Mouse (Mus musculus): Measurements from ENCODE around the gene Srrd. TPM values are rescaled to one million over a fixed set of nuclear protein-coding genes. Genes with fewer than 3 reads are reported as not detected.

The Srrd gene
- total and polyA plus RNA-seq, 2 experiments from 2014 or later: 56.0 to 84.3 TPM

GRCm38 (mm10) chr5:112288193-112289141, 54.4 kb downstream of the Srrd start:
- DNase-seq (ENCODE audit: low spot score) (no peak), ATAC-seq (no peak)
- 88% methylated on average over 9 of the region's 9 CpGs for WGBS
- Histone ChIP-seq H3K4me3 (ENCODE audit: low read length) (no peak overlapping the region), H3K27me3 (ENCODE audit: insufficient read depth, low read length) (no peaks in the 10 kb centered on the region), H3K9ac (replicated peaks; ENCODE audit: low read length) (no peak overlapping the region), H3K4me2 (ENCODE audit: low read depth, low read length) (no peak overlapping the region), H3K9me3 (ENCODE audit: low read length) (no peaks in the 10 kb centered on the region), H3K27ac (no peak overlapping the region), H3K4me1 (ENCODE audit: insufficient read depth, low read length) (peaks cover 8% of the 10 kb centered on the region; the same call in 1 of the 2 replicates), H3K36me3 (ENCODE audit: insufficient read depth, low read length) (no peaks in the 10 kb centered on the region)
- TF ChIP-seq CTCF (IDR thresholded peaks at IDR 0.05; ENCODE audit: low read depth): no peak

- TF ChIP-seq CTCF (IDR thresholded peaks at IDR 0.05; ENCODE audit: low read depth): no peak
- peaks cover 8% of the 10 kb centered on the region; the same call in 1 of the 2 replicates for H3K4me1 ChIP-seq (ENCODE audit: insufficient read depth, low read length)
- WGBS: 86% methylated on average over 2 of the region's 2 CpGs
Measured at GRCm38 (mm10) chr5:112287652-112288051, 55.2 kb downstream of the Srrd start.

More at GRCm38 (mm10) chr5:112287652-112288051, 55.2 kb downstream of the Srrd start:
- H3K4me2 ChIP-seq (ENCODE audit: low read depth, low read length): no peak overlapping the region
- H3K4me3 ChIP-seq (ENCODE audit: low read length): no peak overlapping the region
- H3K9ac ChIP-seq (replicated peaks; ENCODE audit: low read length): no peak overlapping the region
- DNase-seq (ENCODE audit: low spot score) (no peak), ATAC-seq (no peak)
- no peak overlapping the region for H3K27ac ChIP-seq
- H3K9me3 ChIP-seq (ENCODE audit: low read length): no peaks in the 10 kb centered on the region
- H3K27me3 ChIP-seq (ENCODE audit: insufficient read depth, low read length): no peaks in the 10 kb centered on the region
- no peaks in the 10 kb centered on the region for H3K36me3 ChIP-seq (ENCODE audit: insufficient read depth, low read length)

Other genes with a start within 250 kb of the Srrd start
- 0.26 and 1.8 TPM in 2 replicates for gene Cryba4, start 90.5 kb downstream of the Srrd start, total RNA-seq (2014; rRNA removed)
- gene Cryba4, start 90.5 kb downstream of the Srrd start, polyA plus RNA-seq (2015; fragmentation: Nextera tagmentation; extraction: Ambion mirVana): 1.6 and 2.4 TPM in 2 replicates
- gene Crybb1, start 87.2 kb downstream of the Srrd start, total RNA-seq (2014; rRNA removed): 8.0 and 11.7 TPM in 2 replicates
- gene Crybb1, start 87.2 kb downstream of the Srrd start, polyA plus RNA-seq (2015; fragmentation: Nextera tagmentation; extraction: Ambion mirVana): 14.2 and 14.6 TPM in 2 replicates
- 46.9 and 57.0 TPM in 2 replicates for gene Tpst2, start 66.3 kb downstream of the Srrd start, total RNA-seq (2014; rRNA removed)
- 34.4 and 37.0 TPM in 2 replicates for gene Tpst2, start 66.3 kb downstream of the Srrd start, polyA plus RNA-seq (2015; fragmentation: Nextera tagmentation; extraction: Ambion mirVana)
- gene Tfip11, start 16.7 kb downstream of the Srrd start, total RNA-seq (2014; rRNA removed): 16.5 and 20.2 TPM in 2 replicates
- 24.3 and 24.4 TPM in 2 replicates for gene Tfip11, start 16.7 kb downstream of the Srrd start, polyA plus RNA-seq (2015; fragmentation: Nextera tagmentation; extraction: Ambion mirVana)
- gene Hps4, start within 50 bp of the Srrd start, total RNA-seq (2014; rRNA removed): 43.9 and 45.6 TPM in 2 replicates
- gene Hps4, start within 50 bp of the Srrd start, polyA plus RNA-seq (2015; fragmentation: Nextera tagmentation; extraction: Ambion mirVana): 32.7 and 33.6 TPM in 2 replicates
- gene Gm6583, start 13.0 kb upstream of the Srrd start, total RNA-seq (2014; rRNA removed): not detected in 2 replicates
- 0.06 TPM in 1 of 2 replicates, not detected in the other for gene Gm6583, start 13.0 kb upstream of the Srrd start, polyA plus RNA-seq (2015; fragmentation: Nextera tagmentation; extraction: Ambion mirVana)
- 143 and 164 TPM in 2 replicates for gene Asphd2, start 51.8 kb upstream of the Srrd start, total RNA-seq (2014; rRNA removed)
- 113 and 118 TPM in 2 replicates for gene Asphd2, start 51.8 kb upstream of the Srrd start, polyA plus RNA-seq (2015; fragmentation: Nextera tagmentation; extraction: Ambion mirVana)
- gene Gm6588, start 106.4 kb upstream of the Srrd start, total RNA-seq (2014; rRNA removed): not detected in 2 replicates
- 0.25 and 0.58 TPM in 2 replicates for gene Gm6588, start 106.4 kb upstream of the Srrd start, polyA plus RNA-seq (2015; fragmentation: Nextera tagmentation; extraction: Ambion mirVana)
- 80.1 and 93.5 TPM in 2 replicates for gene Sez6l, start 234.1 kb upstream of the Srrd start, total RNA-seq (2014; rRNA removed)
- gene Sez6l, start 234.1 kb upstream of the Srrd start, polyA plus RNA-seq (2015; fragmentation: Nextera tagmentation; extraction: Ambion mirVana): 39.5 and 43.5 TPM in 2 replicates

Measured in hindbrain, postnatal 0 days (tissue).